Mouse (Mus musculus) kidney, postnatal 0 days (tissue): ENCODE measurements around the gene Btnl6. TPM values are rescaled to one million over a fixed set of nuclear protein-coding genes. Genes with fewer than 3 reads are reported as not detected.
"Not testable (repeated sequence)": the region's sequence is repeated elsewhere in the genome, so short reads cannot be mapped to it uniquely, and the experiment has no call there.

Source experiments
- ATAC-seq: fragments of 200-750 bp; cut with Nextera tagmentation; replicated peaks from 2 replicates; pipeline ENCODE4 v1.8.0; 2017; ENCODE audit warnings: low read depth, moderate number of reproducible peaks, moderate TSS enrichment, moderate library complexity; ENCODE audit not compliant: low FRiP score
- DNase-seq: peaks from one replicate; pipeline ENCODE4 v3.0.0-alpha.2; 2016; ENCODE audit warnings: low spot score
- H3K27ac ChIP-seq: fragments of 300-500 bp; sonication (generic); 2 replicates; pipeline ENCODE4 v1.5.1; 2014; ENCODE audit warnings: mild to moderate bottlenecking
- H3K27me3 ChIP-seq: fragments of 300-500 bp; sonication (generic); 2 replicates; pipeline ENCODE4 v1.6.1; 2014; ENCODE audit warnings: low read length, mixed read lengths; ENCODE audit not compliant: insufficient read depth
- H3K36me3 ChIP-seq: fragments of 300-500 bp; sonication (generic); 2 replicates; pipeline ENCODE4 v1.6.1; 2014; ENCODE audit warnings: low read length, mixed read lengths; ENCODE audit not compliant: insufficient read depth
- H3K4me1 ChIP-seq: fragments of 300-500 bp; sonication (generic); replicated peaks from 2 replicates; pipeline ENCODE4 v1.6.1; 2014; ENCODE audit warnings: antibody characterized with exemption, low read length, mixed read lengths; ENCODE audit not compliant: insufficient read depth
- H3K4me2 ChIP-seq: fragments of 300-500 bp; sonication (generic); 2 replicates; pipeline ENCODE4 v1.6.1; 2014; ENCODE audit warnings: mild to moderate bottlenecking, low read length, moderate library complexity, mixed read lengths
- H3K4me3 ChIP-seq: fragments of 300-500 bp; sonication (generic); replicated peaks from 2 replicates; pipeline ENCODE4 v1.5.1; 2014; ENCODE audit warnings: low read depth, low read length
- H3K9ac ChIP-seq: fragments of 300-500 bp; sonication (generic); 2 replicates; pipeline ENCODE4 v1.6.1; 2014; ENCODE audit warnings: low read depth, low read length
- H3K9me3 ChIP-seq: fragments of 300-500 bp; sonication (generic); replicated peaks from 2 replicates; pipeline ENCODE4 v1.6.1; 2016; ENCODE audit warnings: low read length, inconsistent platforms, mixed read lengths
- CTCF ChIP-seq: IDR thresholded peaks from 2 replicates; pipeline ENCODE4 v1.5.1; 2016; ENCODE audit warnings: antibody characterized with exemption, low read depth, mild to moderate bottlenecking, moderate library complexity
- WGBS: fragments of 180-500 bp; shearing (Covaris S2); extraction: QIAGEN DNeasy Blood & Tissue Kit; methylation state at CpG from one replicate; pipeline ENCODE4 v1.1.7; 2014; 5-methylcytosine and 5-hydroxymethylcytosine counted together
- polyA plus RNA-seq: library from polyadenylated mRNA; unstranded; fragments of >200 nt; fragmentation: Nextera tagmentation; extraction: Ambion mirVana; gene quantifications from 2 replicates; pipeline ENCODE4 v1.2.1, GENCODE M21; 2015

Gene Btnl6
- polyA plus RNA-seq, 1 experiment from 2014 or later, result not detected

GRCm38 (mm10) chr17:34516514-34516913 is 638 bp downstream of the Btnl6 start:
- H3K27me3 ChIP-seq, result no peaks in the 10 kb centered on the region
- H3K9me3 ChIP-seq, result no peaks in the 10 kb centered on the region
- H3K27ac ChIP-seq, result no peak overlapping the region
- TF ChIP-seq CTCF, result no peak
- no peaks in the 10 kb centered on the region for H3K4me1 ChIP-seq
- ATAC-seq (no peak), DNase-seq (no peak)
- H3K9ac ChIP-seq, result no peak overlapping the region
- no peak overlapping the region for H3K4me3 ChIP-seq
- no peak overlapping the region for H3K4me2 ChIP-seq
- WGBS, result 74% methylated on average over 2 of the region's 2 CpGs
- H3K36me3 ChIP-seq, result no peaks in the 10 kb centered on the region

DNA sequence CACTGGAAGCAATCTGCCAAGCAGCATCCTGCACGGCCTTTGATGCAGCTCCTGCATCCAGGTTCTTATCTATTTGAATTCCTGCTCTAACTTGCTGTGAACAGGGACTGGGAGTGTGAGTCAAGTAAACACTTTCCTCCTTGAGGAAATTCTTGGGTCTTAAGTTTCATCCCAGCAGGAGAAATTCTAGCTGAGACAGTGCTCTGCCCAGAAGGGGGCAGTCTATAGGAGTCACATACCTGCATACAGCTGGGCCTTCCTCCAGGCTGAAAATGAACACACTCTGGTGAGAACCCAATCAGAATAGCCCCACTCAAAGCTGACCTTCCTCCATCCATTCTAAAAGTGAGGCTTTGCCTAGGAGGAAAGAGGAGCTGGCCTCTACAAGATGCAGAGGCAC is 5.4 kb downstream of the Btnl6 start:
- peak; percentile 64 for DNase-seq
- H3K36me3 ChIP-seq, H3K4me3 ChIP-seq, H3K9me3 ChIP-seq, H3K27me3 ChIP-seq, ATAC-seq, H3K4me1 ChIP-seq, H3K27ac ChIP-seq, H3K9ac ChIP-seq, H3K4me2 ChIP-seq: not testable (repeated sequence)
- peak; percentile 51 for TF ChIP-seq CTCF
- 67% methylated on average over 1 of the region's 1 CpGs for WGBS

- Histone ChIP-seq H3K36me3 (no peaks in the 10 kb centered on the region), H3K27me3 (no peaks in the 10 kb centered on the region), H3K27ac (no peak overlapping the region), H3K9ac (no peak overlapping the region), H3K4me3 (no peak overlapping the region), H3K4me2 (no peak overlapping the region), H3K9me3 (no peaks in the 10 kb centered on the region), H3K4me1 (no peaks in the 10 kb centered on the region)
- DNase-seq, result peak; percentile 1
- no peak for TF ChIP-seq CTCF
- ATAC-seq, result no peak
Observed at GRCm38 (mm10) chr17:34507591-34507990, 9.6 kb downstream of the Btnl6 start.

DNA sequence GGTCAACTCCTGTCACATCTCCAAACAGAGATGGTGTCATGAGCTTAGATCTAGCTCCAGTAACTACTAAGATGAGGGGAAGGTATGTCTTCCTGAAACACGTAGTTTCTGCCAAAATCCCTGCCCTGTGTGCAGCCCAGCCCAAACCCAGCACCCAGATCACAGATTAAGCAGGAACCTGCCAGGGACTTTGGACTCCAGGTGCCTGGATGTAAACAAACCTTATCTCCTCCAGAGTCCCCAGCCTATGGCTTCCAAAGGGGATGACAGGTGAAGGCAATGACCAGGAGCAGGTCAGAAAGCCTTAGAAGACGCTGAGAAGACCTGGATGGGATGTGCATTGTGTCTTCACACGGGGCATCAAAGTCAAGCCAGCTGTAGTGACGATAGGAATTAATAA is 19.4 kb downstream of the Btnl6 start:
- H3K27me3 ChIP-seq, H3K9ac ChIP-seq, H3K9me3 ChIP-seq, ATAC-seq, H3K27ac ChIP-seq, H3K4me1 ChIP-seq, DNase-seq, H3K36me3 ChIP-seq, H3K4me3 ChIP-seq, H3K4me2 ChIP-seq: not testable (repeated sequence)
- 75% methylated on average over 3 of the region's 4 CpGs for WGBS

GRCm38 (mm10) chr17:34497319-34497718 is 19.8 kb downstream of the Btnl6 start:
- H3K4me1 ChIP-seq, DNase-seq, H3K9me3 ChIP-seq, H3K4me2 ChIP-seq, H3K27ac ChIP-seq, H3K36me3 ChIP-seq, H3K4me3 ChIP-seq, ATAC-seq, H3K9ac ChIP-seq, H3K27me3 ChIP-seq: not testable (repeated sequence)
- 67% methylated on average over 3 of the region's 3 CpGs for WGBS

- H3K4me1 ChIP-seq, result no peaks in the 10 kb centered on the region
- no peaks in the 10 kb centered on the region for H3K9me3 ChIP-seq
- ATAC-seq (no peak), DNase-seq (no peak)
- no peak overlapping the region for H3K27ac ChIP-seq
- no peaks in the 10 kb centered on the region for H3K27me3 ChIP-seq
- WGBS, result 88% methylated on average over 1 of the region's 2 CpGs
- H3K4me3 ChIP-seq, result no peak overlapping the region
- no peak overlapping the region for H3K9ac ChIP-seq
- no peaks in the 10 kb centered on the region for H3K36me3 ChIP-seq
- H3K4me2 ChIP-seq, result no peak overlapping the region
- TF ChIP-seq CTCF, result no peak
Observed at GRCm38 (mm10) chr17:34496539-34496938, 20.6 kb downstream of the Btnl6 start.

- H3K4me2 ChIP-seq, DNase-seq, ATAC-seq: not testable (repeated sequence)
Observed at GRCm38 (mm10) chr17:34495156-34495555, 22.0 kb downstream of the Btnl6 start.

More at GRCm38 (mm10) chr17:34495156-34495555, 22.0 kb downstream of the Btnl6 start:
- H3K27ac ChIP-seq, H3K27me3 ChIP-seq, H3K9ac ChIP-seq, H3K4me3 ChIP-seq, H3K4me1 ChIP-seq, H3K9me3 ChIP-seq, H3K36me3 ChIP-seq: not testable (repeated sequence)
- WGBS, result 82% methylated on average over 2 of the region's 2 CpGs
